Mouse (Mus musculus): ENCODE results near the gene Myl4. TPM values are rescaled to one million over a fixed set of nuclear protein-coding genes. Genes with fewer than 3 reads are reported as not detected.

The Myl4 gene
- 2.1 and 5.6 TPM in 2 replicates for polyA plus RNA-seq (2012; ENCODE audit: low replicate concordance)

GRCm38 (mm10) chr11:104550406-104550974 lies at the start of gene Myl4, which contains the start of gene Cdc27:
Gene Myl4, plus strand, starts transcription at chr11:104550663.
Gene Cdc27, minus strand, starts transcription at chr11:104550620.

GRCm38 (mm10) chr11:104607491-104608245 lies 57.2 kb downstream of the Myl4 start, which contains the start of gene Itgb3:
Gene Itgb3, plus strand, starts transcription at chr11:104608000.

Other genes starting within 250 kb of the Myl4 start
- gene Kansl1, start 81.8 kb upstream of the Myl4 start, polyA plus RNA-seq (2012; ENCODE audit: low replicate concordance): 173 and 239 TPM in 2 replicates
- gene Cdc27, start within 50 bp of the Myl4 start, polyA plus RNA-seq (2012; ENCODE audit: low replicate concordance): 4.1 and 11.8 TPM in 2 replicates
- 0.32 and 1.4 TPM in 2 replicates for gene Itgb3, start 57.3 kb downstream of the Myl4 start, polyA plus RNA-seq (2012; ENCODE audit: low replicate concordance)
- gene Gm11639, start 135.0 kb downstream of the Myl4 start, polyA plus RNA-seq (2012; ENCODE audit: low replicate concordance): not detected in 2 replicates

All from leukemia stem cell, adult 10-12 weeks (primary cell).